Mouse (Mus musculus): ENCODE measurements around the gene P4hb. TPM values are rescaled to one million over a fixed set of nuclear protein-coding genes. Genes with fewer than 3 reads are reported as not detected.
A peak's percentile ranks its signal among the peaks of the same experiment; 100 is the strongest.
"Not testable (repeated sequence)": the region's sequence is repeated elsewhere in the genome, so short reads cannot be mapped to it uniquely, and the experiment has no call there.

P4hb gene
- polyA plus RNA-seq, 1 experiment from 2014 or later: 716 TPM

GRCm38 (mm10) chr11:120603545-120603944 is 30.5 kb upstream of the P4hb start:
- Histone ChIP-seq H3K4me2 (replicated peaks; ENCODE audit: low read depth, low read length) (no peak overlapping the region), H3K9me3 (ENCODE audit: control insufficient read depth, low read length) (no peaks in the 10 kb centered on the region), H3K4me1 (ENCODE audit: control insufficient read depth, insufficient read depth, low read length) (peaks cover 19% of the 10 kb centered on the region; the same call in 1 of the 2 replicates), H3K9ac (ENCODE audit: low read depth, low read length) (no peak overlapping the region), H3K4me3 (ENCODE audit: low read length) (no peak overlapping the region), H3K27ac (ENCODE audit: low read depth, low read length) (no peak overlapping the region), H3K27me3 (ENCODE audit: control insufficient read depth, insufficient read depth, low read length) (no peaks in the 10 kb centered on the region), H3K36me3 (ENCODE audit: control insufficient read depth, insufficient read depth, low read length) (peaks cover 50% of the 10 kb centered on the region)
- ATAC-seq (ENCODE audit: low FRiP score, low TSS enrichment): no peak
- WGBS: 82% methylated on average over 2 of the region's 2 CpGs

GRCm38 (mm10) chr11:120600716-120601115 is 27.7 kb upstream of the P4hb start:
- Histone ChIP-seq H3K9ac (ENCODE audit: low read depth, low read length) (peak overlapping the region; percentile 7; the same call in 1 of the 2 replicates), H3K9me3 (ENCODE audit: control insufficient read depth, low read length) (no peaks in the 10 kb centered on the region), H3K27me3 (ENCODE audit: control insufficient read depth, insufficient read depth, low read length) (no peaks in the 10 kb centered on the region), H3K27ac (ENCODE audit: low read depth, low read length) (no peak overlapping the region), H3K4me1 (ENCODE audit: control insufficient read depth, insufficient read depth, low read length) (peaks cover 22% of the 10 kb centered on the region), H3K4me2 (replicated peaks; ENCODE audit: low read depth, low read length) (no peak overlapping the region), H3K36me3 (ENCODE audit: control insufficient read depth, insufficient read depth, low read length) (peaks cover 61% of the 10 kb centered on the region), H3K4me3 (ENCODE audit: low read length) (no peak overlapping the region)
- ATAC-seq (ENCODE audit: low FRiP score, low TSS enrichment): no peak
- WGBS: 95% methylated on average over 3 of the region's 3 CpGs

GRCm38 (mm10) chr11:120598990-120599549 is 26.0 kb upstream of the P4hb start:
- peak overlapping the region; percentile 100 for H3K9ac ChIP-seq (ENCODE audit: low read depth, low read length)
- no peaks in the 10 kb centered on the region for H3K9me3 ChIP-seq (ENCODE audit: control insufficient read depth, low read length)
- H3K4me3 ChIP-seq (ENCODE audit: low read length): peak overlapping the region; percentile 99
- no peaks in the 10 kb centered on the region for H3K27me3 ChIP-seq (ENCODE audit: control insufficient read depth, insufficient read depth, low read length)
- ATAC-seq (ENCODE audit: low FRiP score, low TSS enrichment): no peak
- H3K4me1 ChIP-seq (ENCODE audit: control insufficient read depth, insufficient read depth, low read length): peaks cover 22% of the 10 kb centered on the region
- H3K27ac ChIP-seq (ENCODE audit: low read depth, low read length): peak overlapping the region; percentile 87
- H3K36me3 ChIP-seq (ENCODE audit: control insufficient read depth, insufficient read depth, low read length): peaks cover 61% of the 10 kb centered on the region
- WGBS: 44% methylated on average over 17 of the region's 17 CpGs
- peak overlapping the region; percentile 80 for H3K4me2 ChIP-seq (replicated peaks; ENCODE audit: low read depth, low read length)

- H3K4me1 ChIP-seq (ENCODE audit: control insufficient read depth, insufficient read depth, low read length): peaks cover 22% of the 10 kb centered on the region
- ATAC-seq (ENCODE audit: low FRiP score, low TSS enrichment): peak; percentile 98
- peak within 1 kb of the TSS; percentile 96 for H3K4me2 ChIP-seq (replicated peaks; ENCODE audit: low read depth, low read length)
- H3K27ac ChIP-seq (ENCODE audit: low read depth, low read length): peak within 1 kb of the TSS; percentile 87
- peak within 1 kb of the TSS; percentile 100 for H3K9ac ChIP-seq (ENCODE audit: low read depth, low read length)
- peaks cover 61% of the 10 kb centered on the region for H3K36me3 ChIP-seq (ENCODE audit: control insufficient read depth, insufficient read depth, low read length)
- H3K4me3 ChIP-seq (ENCODE audit: low read length): peak within 1 kb of the TSS; percentile 99
- H3K27me3 ChIP-seq (ENCODE audit: control insufficient read depth, insufficient read depth, low read length): no peaks in the 10 kb centered on the region
- no peaks in the 10 kb centered on the region for H3K9me3 ChIP-seq (ENCODE audit: control insufficient read depth, low read length)
- WGBS: 1% methylated on average over 87 of the region's 88 CpGs
Measured at GRCm38 (mm10) chr11:120598283-120598989, 25.4 kb upstream of the P4hb start, which contains the start of the genes Alyref and Anapc11. Gene Alyref, minus strand, starts transcription at chr11:120598365. Gene Anapc11, plus strand, starts transcription at chr11:120598421.

- Histone ChIP-seq H3K27me3 (ENCODE audit: control insufficient read depth, insufficient read depth, low read length) (no peaks in the 10 kb centered on the region), H3K4me3 (ENCODE audit: low read length) (peak overlapping the region; percentile 99), H3K36me3 (ENCODE audit: control insufficient read depth, insufficient read depth, low read length) (peaks cover 61% of the 10 kb centered on the region), H3K4me1 (ENCODE audit: control insufficient read depth, insufficient read depth, low read length) (peaks cover 22% of the 10 kb centered on the region), H3K27ac (ENCODE audit: low read depth, low read length) (peak overlapping the region; percentile 87), H3K4me2 (replicated peaks; ENCODE audit: low read depth, low read length) (peak overlapping the region; percentile 96), H3K9ac (ENCODE audit: low read depth, low read length) (peak overlapping the region; percentile 100), H3K9me3 (ENCODE audit: control insufficient read depth, low read length) (no peaks in the 10 kb centered on the region)
- ATAC-seq (ENCODE audit: low FRiP score, low TSS enrichment): peak; percentile 57
- 4% methylated on average over 66 of the region's 99 CpGs for WGBS
Measured at GRCm38 (mm10) chr11:120597240-120598235, 24.5 kb upstream of the P4hb start.

- Histone ChIP-seq H3K4me1 (ENCODE audit: control insufficient read depth, insufficient read depth, low read length) (no peaks in the 10 kb centered on the region), H3K36me3 (ENCODE audit: control insufficient read depth, insufficient read depth, low read length) (peaks cover 91% of the 10 kb centered on the region), H3K9me3 (ENCODE audit: control insufficient read depth, low read length) (no peaks in the 10 kb centered on the region; the same call in 1 of the 2 replicates), H3K27ac (ENCODE audit: low read depth, low read length) (no peak overlapping the region), H3K4me3 (ENCODE audit: low read length) (no peak overlapping the region), H3K27me3 (ENCODE audit: control insufficient read depth, insufficient read depth, low read length) (no peaks in the 10 kb centered on the region), H3K9ac (ENCODE audit: low read depth, low read length) (no peak overlapping the region), H3K4me2 (replicated peaks; ENCODE audit: low read depth, low read length) (no peak overlapping the region)
- WGBS: 93% methylated on average over 6 of the region's 6 CpGs
- ATAC-seq (ENCODE audit: low FRiP score, low TSS enrichment): no peak
Measured at GRCm38 (mm10) chr11:120588531-120588930, 15.5 kb upstream of the P4hb start.

GRCm38 (mm10) chr11:120583937-120584336 is 10.9 kb upstream of the P4hb start:
- Histone ChIP-seq H3K9ac (ENCODE audit: low read depth, low read length) (no peak overlapping the region), H3K36me3 (ENCODE audit: control insufficient read depth, insufficient read depth, low read length) (peaks cover 57% of the 10 kb centered on the region), H3K4me2 (replicated peaks; ENCODE audit: low read depth, low read length) (no peak overlapping the region), H3K27me3 (ENCODE audit: control insufficient read depth, insufficient read depth, low read length) (no peaks in the 10 kb centered on the region), H3K4me3 (ENCODE audit: low read length) (no peak overlapping the region), H3K27ac (ENCODE audit: low read depth, low read length) (no peak overlapping the region), H3K4me1 (ENCODE audit: control insufficient read depth, insufficient read depth, low read length) (peaks cover 17% of the 10 kb centered on the region), H3K9me3 (ENCODE audit: control insufficient read depth, low read length) (no peaks in the 10 kb centered on the region; the same call in 1 of the 2 replicates)
- WGBS: 97% methylated on average over 1 of the region's 1 CpGs
- ATAC-seq (ENCODE audit: low FRiP score, low TSS enrichment): no peak

GRCm38 (mm10) chr11:120582982-120583293 is 9.9 kb upstream of the P4hb start:
- not testable (repeated sequence) for H3K9me3 ChIP-seq (ENCODE audit: control insufficient read depth, low read length); H3K27ac ChIP-seq (ENCODE audit: low read depth, low read length); ATAC-seq (ENCODE audit: low FRiP score, low TSS enrichment); H3K27me3 ChIP-seq (ENCODE audit: control insufficient read depth, insufficient read depth, low read length); H3K4me2 ChIP-seq (replicated peaks; ENCODE audit: low read depth, low read length); H3K9ac ChIP-seq (ENCODE audit: low read depth, low read length); H3K4me3 ChIP-seq (ENCODE audit: low read length)
- WGBS: 85% methylated on average over 2 of the region's 2 CpGs
- Histone ChIP-seq H3K4me1 (ENCODE audit: control insufficient read depth, insufficient read depth, low read length) (peaks cover 21% of the 10 kb centered on the region), H3K36me3 (ENCODE audit: control insufficient read depth, insufficient read depth, low read length) (peaks cover 58% of the 10 kb centered on the region)

Measured in kidney, embryonic 14.5 days (tissue).